19 mouse cellular contexts compared by ENCODE assay signal in the genomic region with DNA sequence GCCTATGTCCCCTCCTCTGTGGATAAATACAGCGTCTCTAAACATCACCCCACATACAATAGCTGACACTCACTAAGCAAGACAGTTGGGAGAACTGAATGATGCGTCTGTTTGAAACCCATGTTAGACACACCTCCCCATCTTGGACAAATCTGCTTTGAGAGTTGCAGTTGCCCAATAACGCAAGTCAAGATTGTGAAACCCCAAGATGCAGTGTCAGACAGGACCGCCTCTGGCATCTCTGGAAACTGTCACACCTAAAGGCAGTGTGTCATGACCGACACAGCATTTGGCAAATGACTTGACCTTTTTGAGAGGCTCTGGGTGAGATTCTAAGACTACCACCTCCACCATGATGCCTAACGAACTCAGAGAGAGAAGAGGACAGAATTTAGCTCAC. TPM values are rescaled to one million over a fixed set of nuclear protein-coding genes. Genes with fewer than 3 reads are reported as not detected.
DNase-seq lines count a peak whose midpoint lies in the region; ATAC-seq and TF ChIP-seq lines count a peak whose summit lies in the region.
"Had no signal": no experiment of that assay in that cellular context is flagged by ENCODE, and none has a peak within 500 bp of the region (broad histone marks: within the 10 kb centered on the region; RNA-seq: fewer than 3 reads in every experiment).

No protein-coding gene starts in this region.

- H3K27ac ChIP-seq in left cerebral cortex, adult 2 months, result peak overlapping the region; percentile 53; the same call in 1 of the 2 replicates
- H3K27ac ChIP-seq in olfactory bulb, adult 2 months (ENCODE audit: insufficient read depth, low read depth, low read length), result peak overlapping the region; percentile 31; the same call in 1 of the 2 replicates
- H3K27ac ChIP-seq: embryonic facial prominence, embryonic 12.5 days; heart, embryonic 13.5 days; hindbrain, embryonic 15.5 days had no signal

- no peak for TF ChIP-seq POLR2A in olfactory bulb, adult 2 months (IDR thresholded peaks at IDR 0.05; ENCODE audit: insufficient read depth, low read depth, low read length)

- no peak for DNase-seq in left cerebral cortex, adult 2 months (ENCODE audit: extremely low spot score in 1 of 2, low spot score in 2 of 2)
- no peak for DNase-seq in left cerebral cortex, postnatal 36 days (ENCODE audit: low spot score in 2 of 2)
- peak; percentile 27 for DNase-seq in Muller cell, postnatal 12 days (ENCODE audit: inconsistent ontology term)
- DNase-seq in adrenal gland, adult 8-10 months, result no peak
- no peak for DNase-seq in adrenal gland, adult 2 months
- DNase-seq: adrenal gland, postnatal 10 days; cerebellum, adult 11 months; cerebellum, adult 9-10 months; cerebellum, postnatal 25 days; embryo, embryonic 11 days; gastrocnemius, postnatal 10 days; heart, postnatal 36 days had no signal

- peaks cover 5% of the 10 kb centered on the region; the same call in 1 of the 2 replicates for H3K4me1 ChIP-seq in olfactory bulb, adult 2 months (ENCODE audit: control insufficient read depth, insufficient read depth, low read length)
- H3K4me1 ChIP-seq: embryonic facial prominence, embryonic 12.5 days; hindbrain, embryonic 15.5 days had no signal

- intact Hi-C loops in left cerebral cortex, adult 2 months (cut with DNase I), result loop anchor here (5.0 to 10.0 kb wide), 2 partner anchors 168 to 279 kb away; no protein-coding TSS in a partner anchor
- intact Hi-C loops in left cerebral cortex, postnatal 36 days (cut with DNase I), result loop anchor here (10.0 kb wide), 1 partner anchor 161 kb away; no protein-coding TSS in a partner anchor

- ATAC-seq in megakaryocyte, adult 5-6 weeks (ENCODE audit: poor library complexity, severe bottlenecking), result peak; percentile 69
- ATAC-seq: forebrain, embryonic 15.5 days had no signal

- 86% methylated on average over 6 of the region's 6 CpGs for WGBS in olfactory bulb, adult 2 months

- no peak for TF ChIP-seq CTCF in left cerebral cortex, adult 2 months (IDR thresholded peaks at IDR 0.05)
- TF ChIP-seq CTCF in olfactory bulb, adult 2 months (IDR thresholded peaks at IDR 0.05; ENCODE audit: insufficient read depth, low read depth, low read length), result no peak

- peak overlapping the region; percentile 4; the same call in 1 of the 2 replicates for H3K4me3 ChIP-seq in left cerebral cortex, adult 2 months
- no peak overlapping the region for H3K4me3 ChIP-seq in olfactory bulb, adult 2 months (ENCODE audit: insufficient read depth, low read depth, low read length)
- H3K4me3 ChIP-seq: embryonic facial prominence, embryonic 12.5 days; forebrain, embryonic 15.5 days; heart, embryonic 13.5 days; hindbrain, embryonic 15.5 days had no signal

RNA-seq across cellular contexts. Expression of gene Dio2, which starts 2.8 kb away (rescaled TPM):
- 10 to 100 TPM; 78.5 to 80.5 TPM for total RNA-seq in left cerebral cortex, adult 2 months (2021)
- 10 to 100 TPM; 70.8 to 88.1 TPM for total RNA-seq in left cerebral cortex, postnatal 36 days (2021)
- total RNA-seq in megakaryocyte, adult 5-6 weeks (2015), result 0.80 and 0.98 TPM in 2 replicates
- 1.0 and 1.2 TPM in 2 replicates for total RNA-seq in megakaryocyte, adult 5-6 weeks (2017)
- polyA plus RNA-seq in olfactory bulb, adult 2 months (2012; ENCODE audit: insufficient read depth, insufficient read length, low replicate concordance, missing spikeins), result 52.1 TPM in 1 of 2 replicates, not detected in the other
- total RNA-seq in adrenal gland, adult 8-10 months (2022), result 10 to 100 TPM in 1 of 4 experiments, 1 to 10 TPM in 2, under 1 TPM in 1; 0.37 to 11.7 (median 5.5) TPM
- total RNA-seq in adrenal gland, adult 2 months (2021), result 10 to 100 TPM; 46.8 to 47.1 TPM
- polyA plus RNA-seq in adrenal gland, adult 2 months (2012; rRNA removed), result 0.44 and 0.70 TPM in 2 replicates
- total RNA-seq: CH12.LX had no signal
